In genomic region chr10:111164304-111165218, GRCm38 (mm10) we compare ENCODE assay signal across 8 mouse cellular contexts. TPM values are rescaled to one million over a fixed set of nuclear protein-coding genes. Genes with fewer than 3 reads are reported as not detected.
DNase-seq lines count a peak whose midpoint lies in the region; ATAC-seq and TF ChIP-seq lines count a peak whose summit lies in the region.

TSS of gene Osbpl8 (plus strand) at chr10:111164752.

- H3K79me3 ChIP-seq in C2C12 (ENCODE audit: low read depth): peaks cover 10% of the 10 kb centered on the region

- peak within 1 kb of the TSS; percentile 93 for H3K4me3 ChIP-seq in C2C12 (ENCODE audit: insufficient read depth, poor library complexity, severe bottlenecking)
- peak within 1 kb of the TSS; percentile 79 for H3K4me3 ChIP-seq in erythroblast, embryonic 14.5 days (replicated peaks)
- peak within 1 kb of the TSS; percentile 96 for H3K4me3 ChIP-seq in heart, embryonic 13.5 days
- peak within 1 kb of the TSS; percentile 97 for H3K4me3 ChIP-seq in liver, embryonic 12.5 days
- H3K4me3 ChIP-seq in stomach, embryonic 15.5 days (replicated peaks): peak within 1 kb of the TSS; percentile 98

- H3K36me3 ChIP-seq in C2C12 (ENCODE audit: control insufficient read depth, insufficient read depth): no peaks in the 10 kb centered on the region
- H3K36me3 ChIP-seq in erythroblast, embryonic 14.5 days (ENCODE audit: control insufficient read depth): no peaks in the 10 kb centered on the region; the same call in 1 of the 2 replicates
- H3K36me3 ChIP-seq in heart, embryonic 13.5 days: no peaks in the 10 kb centered on the region
- H3K36me3 ChIP-seq in liver, embryonic 12.5 days: no peaks in the 10 kb centered on the region
- no peaks in the 10 kb centered on the region for H3K36me3 ChIP-seq in stomach, embryonic 15.5 days

- H3K79me2 ChIP-seq in C2C12 (ENCODE audit: control insufficient read depth, insufficient read depth): peaks cover 47% of the 10 kb centered on the region

- peaks cover 58% of the 10 kb centered on the region for H3K4me1 ChIP-seq in erythroblast, embryonic 14.5 days (ENCODE audit: control insufficient read depth)
- peaks cover 48% of the 10 kb centered on the region for H3K4me1 ChIP-seq in heart, embryonic 13.5 days
- peaks cover 61% of the 10 kb centered on the region for H3K4me1 ChIP-seq in liver, embryonic 12.5 days
- H3K4me1 ChIP-seq in stomach, embryonic 15.5 days: peaks cover 4% of the 10 kb centered on the region; the same call in 1 of the 2 replicates

- peak within 1 kb of the TSS; percentile 100 for H3K9ac ChIP-seq in heart, embryonic 13.5 days
- peak within 1 kb of the TSS; percentile 99 for H3K9ac ChIP-seq in liver, embryonic 12.5 days
- peak within 1 kb of the TSS; percentile 92 for H3K9ac ChIP-seq in stomach, embryonic 15.5 days

- WGBS in heart, embryonic 13.5 days: under 1% methylated on average over 84 of the region's 84 CpGs
- whole genome bisulfite sequencing in liver, embryonic 12.5 days (ENCODE audit: insufficient replicate concordance): under 1% methylated on average over 82 of the region's 84 CpGs
- under 1% methylated on average over 74 of the region's 84 CpGs for WGBS in stomach, embryonic 15.5 days

- no peaks in the 10 kb centered on the region for H3K9me3 ChIP-seq in erythroblast, embryonic 14.5 days (ENCODE audit: control insufficient read depth, low read length)
- no peaks in the 10 kb centered on the region for H3K9me3 ChIP-seq in heart, embryonic 13.5 days
- no peaks in the 10 kb centered on the region for H3K9me3 ChIP-seq in liver, embryonic 12.5 days (replicated peaks)
- H3K9me3 ChIP-seq in stomach, embryonic 15.5 days: no peaks in the 10 kb centered on the region

- H3K27me3 ChIP-seq in C2C12 (ENCODE audit: control insufficient read depth, insufficient read depth, insufficient read length): no peaks in the 10 kb centered on the region
- H3K27me3 ChIP-seq in erythroblast, embryonic 14.5 days (ENCODE audit: control insufficient read depth): no peaks in the 10 kb centered on the region
- H3K27me3 ChIP-seq in heart, embryonic 13.5 days (replicated peaks): no peaks in the 10 kb centered on the region
- no peaks in the 10 kb centered on the region for H3K27me3 ChIP-seq in liver, embryonic 12.5 days (replicated peaks)
- no peaks in the 10 kb centered on the region for H3K27me3 ChIP-seq in stomach, embryonic 15.5 days (replicated peaks)

- peak within 1 kb of the TSS; percentile 67 for H3ac ChIP-seq in C2C12 (ENCODE audit: control insufficient read depth, insufficient read length, low read depth)

- peak within 1 kb of the TSS; percentile 72 for H3K4me2 ChIP-seq in heart, embryonic 13.5 days
- H3K4me2 ChIP-seq in liver, embryonic 12.5 days: peak within 1 kb of the TSS; percentile 75
- H3K4me2 ChIP-seq in stomach, embryonic 15.5 days: peak within 1 kb of the TSS; percentile 86

- H3K27ac ChIP-seq in heart, embryonic 13.5 days (replicated peaks): peak within 1 kb of the TSS; percentile 97
- H3K27ac ChIP-seq in liver, embryonic 12.5 days: peak within 1 kb of the TSS; percentile 97
- H3K27ac ChIP-seq in stomach, embryonic 15.5 days: peak within 1 kb of the TSS; percentile 88

- peak; percentile 94 for ATAC-seq in heart, embryonic 13.5 days (ENCODE audit: extremely low read depth, insufficient number of reproducible peaks, low FRiP score, low TSS enrichment)
- ATAC-seq in liver, embryonic 12.5 days: peak; percentile 93
- ATAC-seq in stomach, embryonic 15.5 days (ENCODE audit: insufficient read depth, low FRiP score, low read depth): peak; percentile 94

- no peak for TF ChIP-seq CTCF in C2C12 (IDR thresholded peaks at IDR 0.05; ENCODE audit: control insufficient read depth, insufficient read depth, insufficient read length)
- TF ChIP-seq CTCF in brain, embryonic 14.5 days (IDR thresholded peaks at IDR 0.05; ENCODE audit: borderline replicate concordance, extremely low read depth, insufficient read depth, insufficient read length): no peak

- DNase-seq in brain, embryonic 14.5 days (ENCODE audit: low read depth): peak; percentile 99
- peak; percentile 100 for DNase-seq in kidney, postnatal 10 days
- peak; percentile 100 for DNase-seq in natural killer cell, adult 2 months (ENCODE audit: low spot score in 2 of 2)

- TF ChIP-seq POLR2A in brain, embryonic 14.5 days (IDR thresholded peaks at IDR 0.05; ENCODE audit: borderline replicate concordance, extremely low read depth, insufficient read depth, insufficient read length, poor library complexity, severe bottlenecking): peak; percentile 76

TF ChIP-seq in C2C12, 6 proteins besides CTCF, POLR2A, EP300 and RAD21:
- TF ChIP-seq MYOG (IDR thresholded peaks at IDR 0.05; ENCODE audit: control insufficient read depth, extremely low read depth, insufficient read length): no peak
- TF ChIP-seq CEBPB (IDR thresholded peaks at IDR 0.05; ENCODE audit: low read depth): no peak
- TF ChIP-seq MYOD1 (IDR thresholded peaks at IDR 0.05; ENCODE audit: control insufficient read depth, insufficient read length, low read depth): no peak
- peak; percentile 63 for TF ChIP-seq MAX (IDR thresholded peaks at IDR 0.05)
- no peak for TF ChIP-seq FOSL1 (IDR thresholded peaks at IDR 0.05; ENCODE audit: insufficient read depth, low read length, poor library complexity, severe bottlenecking)
- TF ChIP-seq USF1 (IDR thresholded peaks at IDR 0.05; ENCODE audit: low read depth): peak; percentile 96

RNA-seq across cellular contexts. Expression of gene Osbpl8, which starts in this region (rescaled TPM):
- 2.8 TPM for polyA plus RNA-seq in C2C12 (2012; fragmentation: generic; extraction: Trizol)
- polyA plus RNA-seq in brain, embryonic 14.5 days (2012; rRNA removed): 21.0 and 24.2 TPM in 2 replicates
- polyA plus RNA-seq in erythroblast, embryonic 14.5 days (2012): 0.51 and 0.56 TPM in 2 replicates
- 22.5 and 26.4 TPM in 2 replicates for polyA plus RNA-seq in heart, embryonic 13.5 days (2015; fragmentation: Nextera tagmentation; extraction: Ambion mirVana)
- polyA plus RNA-seq in liver, embryonic 12.5 days (2016; fragmentation: Nextera tagmentation; extraction: Ambion mirVana): 11.4 and 12.1 TPM in 2 replicates
- 7.7 and 8.4 TPM in 2 replicates for polyA plus RNA-seq in stomach, embryonic 15.5 days (2015; fragmentation: Nextera tagmentation; extraction: Ambion mirVana)

Comparison
In these comparisons a context has a peak if more than half of its experiments do, and no peak if none do; other contexts are left out.
1. Peak in every context shown above with its lines: DNase-seq, ATAC-seq, H3K4me3 ChIP-seq and H3K27ac ChIP-seq.